Mouse (Mus musculus): ENCODE results near the gene Hs1bp3.

Gene Hs1bp3

DNA sequence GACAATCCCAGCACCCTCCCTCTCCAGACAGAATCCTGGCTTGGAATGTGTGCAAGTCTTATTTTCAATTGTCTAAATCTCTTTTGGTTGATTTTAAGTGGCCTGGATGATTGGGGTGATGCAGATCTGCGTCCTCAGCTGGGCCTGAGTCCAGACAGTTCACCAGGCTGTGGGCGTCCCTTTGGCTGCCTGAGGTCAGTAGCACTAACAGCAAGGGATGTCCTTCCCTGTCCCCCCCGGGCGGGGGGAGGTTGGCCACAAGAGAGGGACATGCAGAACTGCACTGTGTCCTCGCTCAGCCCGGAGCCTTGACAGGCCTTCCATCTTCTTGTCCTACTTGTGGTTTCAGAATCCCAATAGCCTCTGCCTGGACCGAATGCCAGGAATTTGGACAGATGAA lies 52.1 kb downstream of the Hs1bp3 start:
- DNase-seq: peak; percentile 74

- DNase-seq: no peak
These were observed 52.8 kb downstream of the Hs1bp3 start for GRCm38 (mm10) chr12:8365905-8366576.

DNA sequence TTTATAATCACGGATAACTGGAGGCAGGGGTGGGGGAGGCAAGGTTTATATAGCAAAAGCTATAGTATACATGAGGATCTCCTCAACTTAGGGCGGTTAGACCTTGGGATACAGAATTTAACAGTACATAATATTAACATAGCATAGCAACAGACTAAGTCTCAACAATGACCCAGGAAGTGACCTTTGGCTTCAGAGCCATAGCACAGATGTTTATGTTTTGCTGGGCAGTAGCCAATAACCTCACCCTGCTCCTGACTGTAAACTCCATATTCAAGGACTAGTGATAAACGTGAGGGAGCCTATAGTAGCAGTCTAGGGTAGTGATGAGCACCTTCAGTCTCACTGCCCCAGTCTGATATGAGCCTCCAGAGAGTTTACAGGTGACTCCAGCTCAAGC lies 53.5 kb downstream of the Hs1bp3 start:
- no peak for DNase-seq

DNA sequence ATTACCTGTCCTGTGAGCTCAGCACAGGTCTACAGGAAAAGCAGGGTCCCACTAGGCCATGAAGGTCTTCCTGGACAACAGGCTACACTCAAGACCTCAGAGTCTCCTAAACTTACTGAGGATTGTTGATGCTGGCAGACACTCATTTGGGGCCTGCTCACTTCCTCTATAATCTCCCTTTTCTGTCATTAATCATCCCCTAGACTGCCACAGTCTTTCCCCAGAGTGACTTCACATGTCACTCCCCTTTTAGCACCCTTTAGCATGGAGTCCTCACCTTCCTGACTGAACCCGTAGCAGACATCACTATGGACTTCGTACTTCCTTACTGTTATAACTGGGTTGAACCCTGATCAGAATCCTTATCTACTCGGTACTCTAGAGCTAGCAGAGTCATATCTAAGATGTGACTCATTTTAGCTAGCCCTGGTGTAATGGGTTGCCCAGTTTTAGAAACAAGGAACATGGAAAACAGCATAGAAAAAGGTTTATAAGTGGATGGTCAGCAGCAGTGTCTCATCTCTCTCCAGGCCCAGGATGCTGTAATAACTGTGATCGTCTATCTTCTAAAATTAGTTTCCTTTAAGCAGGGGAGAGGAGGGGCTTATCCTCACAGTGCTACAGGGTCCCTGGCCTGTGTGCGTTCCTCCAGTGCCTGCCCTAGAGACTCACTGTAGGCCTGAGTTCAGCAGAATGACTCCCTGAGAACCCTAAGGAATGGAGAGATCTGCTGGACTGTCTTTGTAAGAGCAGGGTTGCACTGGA lies 58.7 kb downstream of the Hs1bp3 start:
- DNase-seq: no peak

DNA sequence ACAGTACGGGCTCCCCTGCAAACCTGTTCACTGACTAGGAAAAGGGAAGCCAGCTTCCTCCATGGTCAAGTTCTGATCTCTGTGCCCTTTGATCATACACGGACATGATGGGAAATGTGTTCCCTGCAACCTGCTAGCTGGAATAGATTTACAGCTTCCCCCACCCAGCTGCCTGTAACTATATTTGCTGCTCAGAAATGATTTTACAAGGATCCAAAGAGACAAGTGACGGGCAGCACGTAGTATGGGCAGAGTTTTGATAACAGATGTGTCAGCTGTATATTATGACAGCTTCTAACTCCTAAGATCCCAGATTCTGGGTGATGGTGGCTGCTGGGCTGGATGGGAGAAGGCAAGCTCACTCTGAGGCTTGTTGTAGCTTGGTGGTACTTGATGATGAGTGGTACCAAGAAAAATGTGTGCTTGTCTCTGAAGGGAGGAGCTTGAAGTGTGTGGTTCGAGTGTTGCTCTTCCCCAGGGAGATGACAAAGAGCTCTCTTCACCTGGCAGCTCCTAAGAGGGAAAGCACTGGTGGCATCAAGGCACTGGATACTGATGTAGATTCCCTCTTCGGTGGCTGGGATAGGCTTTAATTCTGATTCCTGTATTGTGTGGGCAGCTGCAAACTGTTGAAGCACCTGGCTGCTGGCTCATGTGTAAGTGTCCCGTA lies 59.4 kb downstream of the Hs1bp3 start:
- DNase-seq: no peak

GRCm38 (mm10) chr12:8373741-8374140 lies 60.5 kb downstream of the Hs1bp3 start:
- no peak for DNase-seq

DNA sequence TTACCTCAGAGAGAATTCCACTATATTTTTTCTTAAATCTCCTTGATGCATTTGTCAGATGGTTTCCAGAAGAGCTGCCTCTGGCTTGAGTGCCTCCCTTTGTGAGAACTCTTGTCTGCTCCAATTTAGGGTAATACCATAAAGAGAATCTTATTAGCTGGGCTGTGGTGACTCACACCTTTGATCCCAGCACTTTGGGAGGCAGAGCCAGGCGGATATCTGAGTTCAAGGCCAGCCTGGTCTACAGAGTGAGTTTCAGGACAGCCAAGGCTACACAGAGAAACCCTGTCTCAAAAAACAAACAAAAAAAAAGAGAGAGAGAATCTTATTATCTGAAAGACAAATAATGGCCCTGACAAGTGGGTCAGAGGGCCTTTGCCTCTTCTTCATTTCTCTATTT lies 63.9 kb downstream of the Hs1bp3 start:
- DNase-seq: no peak

- DNase-seq: no peak
These were observed 64.9 kb downstream of the Hs1bp3 start for GRCm38 (mm10) chr12:8377955-8378620.

GRCm38 (mm10) chr12:8379795-8380521 lies 66.7 kb downstream of the Hs1bp3 start:
- DNase-seq: peak; percentile 87

DNA sequence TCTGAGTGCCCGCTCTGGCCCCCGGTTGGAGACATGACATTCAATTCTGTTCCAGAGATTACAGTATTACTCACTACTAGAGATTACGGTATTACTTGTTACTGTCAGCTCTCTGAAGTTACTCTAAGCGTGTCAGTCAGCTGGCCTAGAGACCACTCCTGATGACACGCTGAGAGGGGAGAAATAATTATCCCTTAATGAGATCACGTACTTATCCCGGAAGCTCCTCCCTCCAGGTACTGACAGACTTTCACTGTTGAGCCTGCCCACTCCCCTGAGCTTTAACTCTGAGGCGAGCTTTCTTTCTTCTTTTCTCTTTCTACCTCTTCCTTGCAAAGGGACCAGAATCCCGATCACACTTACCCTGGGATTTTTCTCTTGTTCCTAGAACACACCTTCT lies 67.7 kb downstream of the Hs1bp3 start:
- no peak for DNase-seq

DNA sequence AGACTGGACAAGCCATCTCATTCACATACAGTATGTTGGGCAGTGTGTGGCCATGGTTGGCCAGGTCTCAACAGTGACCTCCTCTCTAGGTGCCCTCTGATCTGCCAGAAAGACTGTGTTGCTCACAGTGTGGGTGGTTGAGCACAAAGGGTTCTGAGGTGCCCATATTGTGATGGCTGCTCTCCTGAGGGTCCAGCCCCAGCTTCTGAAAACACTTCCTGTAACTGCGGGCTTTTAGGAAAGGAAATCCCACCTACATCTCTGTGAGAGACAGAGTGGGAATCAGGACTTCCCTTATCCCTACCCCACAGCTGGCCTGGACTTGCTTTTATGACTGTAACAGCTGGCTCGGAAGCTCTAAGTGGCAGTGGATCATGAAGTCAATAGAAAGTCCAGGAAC lies 68.7 kb downstream of the Hs1bp3 start:
- no peak for DNase-seq

DNA sequence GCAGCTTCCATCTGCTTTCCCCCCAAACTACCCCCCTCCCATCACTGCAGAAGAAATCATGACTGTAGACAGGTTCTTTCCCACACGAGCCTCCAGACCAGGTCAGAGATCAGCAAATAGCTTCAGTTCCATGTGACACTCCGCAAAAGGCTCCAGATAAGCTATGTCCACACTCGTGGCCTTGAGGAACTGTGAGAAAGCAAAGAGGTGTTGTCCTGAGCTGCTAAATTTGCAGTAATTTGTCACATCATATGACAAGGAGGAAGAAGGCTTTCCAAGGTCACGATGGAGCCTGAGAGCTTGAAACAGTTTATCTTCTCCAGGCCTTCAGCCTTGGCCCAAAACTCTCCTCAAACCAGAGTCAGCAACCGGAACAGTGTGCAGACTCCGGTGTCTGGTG lies 70.6 kb downstream of the Hs1bp3 start:
- no peak for DNase-seq

GRCm38 (mm10) chr12:8386451-8387011 lies 73.3 kb downstream of the Hs1bp3 start:
- DNase-seq: peak; percentile 47

DNA sequence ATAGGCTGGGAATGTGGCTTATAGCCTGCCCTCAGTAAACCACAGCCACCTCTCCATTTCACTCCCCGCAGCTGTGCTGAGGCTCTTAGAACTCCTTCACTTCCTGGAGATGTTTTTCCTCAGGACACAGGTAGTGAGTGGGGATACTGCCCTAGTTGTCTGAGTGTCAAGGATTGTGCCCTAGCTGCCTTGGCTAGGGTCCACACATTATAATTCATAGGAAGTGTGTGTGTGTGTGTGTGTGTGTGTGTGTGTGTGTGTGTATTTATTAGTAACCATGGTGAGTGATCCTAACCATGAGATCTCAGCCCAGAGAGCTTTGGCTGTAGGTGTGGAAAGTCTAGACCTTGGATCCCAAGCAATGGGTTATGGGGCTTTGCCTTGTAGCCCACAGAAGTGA lies 74.0 kb downstream of the Hs1bp3 start:
- DNase-seq: no peak

- DNase-seq: no peak
These were observed 75.5 kb downstream of the Hs1bp3 start for GRCm38 (mm10) chr12:8388529-8389414.

DNA sequence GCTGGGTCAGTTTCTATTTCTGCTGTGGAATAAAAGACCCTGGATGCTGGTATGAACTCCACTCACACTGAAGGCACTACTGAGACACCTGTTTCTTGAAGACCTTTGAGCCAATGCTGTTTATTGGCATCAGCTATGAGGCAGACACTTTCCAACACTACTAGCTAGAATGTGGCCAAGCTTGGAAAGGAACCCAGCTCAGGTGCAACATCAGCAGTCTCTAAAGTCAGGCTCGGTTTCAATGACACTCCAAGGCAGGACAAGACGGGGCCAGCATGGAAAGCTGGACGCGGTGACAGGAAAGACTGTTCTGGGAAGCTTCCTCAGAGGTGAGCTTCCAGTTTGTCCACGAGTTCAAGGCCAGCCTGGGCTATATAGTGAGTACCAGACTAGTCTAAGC lies 80.0 kb downstream of the Hs1bp3 start:
- no peak for DNase-seq

Data from lung, postnatal 14 days (tissue).